Mouse (Mus musculus) regulatory T cell (primary cell): ENCODE data around the gene B3gntl1.

Source experiments
- in situ Hi-C: fragments of 300-600 bp; cut with MboI, MseI; formaldehyde crosslinking; loops from one replicate; pipeline ENCODE4 v1.15.1; 2025; ENCODE audit warnings: high pct_unique_total_duplicates

The B3gntl1 gene

DNA sequence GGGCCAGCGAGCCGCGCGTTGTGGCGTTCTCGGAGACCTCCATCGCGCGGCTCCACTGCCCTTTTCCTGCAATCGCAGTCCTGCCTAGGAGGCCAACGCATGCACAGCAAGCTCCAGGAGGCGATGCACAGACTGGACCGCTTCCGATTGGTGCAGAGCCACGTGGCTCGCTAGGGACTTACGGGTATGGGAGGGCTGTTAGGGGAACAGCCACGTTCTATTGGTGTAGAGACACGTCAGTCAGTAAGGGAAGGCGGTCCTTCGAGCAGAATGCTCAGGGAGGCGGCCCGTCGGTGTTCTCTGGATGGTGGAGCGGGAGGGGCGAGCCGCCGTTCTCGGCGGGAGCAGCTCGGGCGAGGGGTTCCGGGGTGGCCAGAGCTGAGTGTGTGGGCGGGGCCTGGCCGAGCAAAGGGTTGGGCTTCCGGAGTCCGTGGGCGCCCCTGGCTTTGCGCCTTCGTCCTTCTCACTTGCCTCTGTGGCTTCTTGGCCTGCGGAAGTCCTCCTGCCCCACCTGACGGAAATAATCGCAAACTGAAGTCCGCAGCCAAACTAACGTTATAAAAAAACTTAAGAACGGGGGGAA is at the start of gene B3gntl1:
TSS of gene B3gntl1 (minus strand) at position 164 of the 583 bp plus-strand sequence.
- in situ Hi-C loops, result no loop called here

DNA sequence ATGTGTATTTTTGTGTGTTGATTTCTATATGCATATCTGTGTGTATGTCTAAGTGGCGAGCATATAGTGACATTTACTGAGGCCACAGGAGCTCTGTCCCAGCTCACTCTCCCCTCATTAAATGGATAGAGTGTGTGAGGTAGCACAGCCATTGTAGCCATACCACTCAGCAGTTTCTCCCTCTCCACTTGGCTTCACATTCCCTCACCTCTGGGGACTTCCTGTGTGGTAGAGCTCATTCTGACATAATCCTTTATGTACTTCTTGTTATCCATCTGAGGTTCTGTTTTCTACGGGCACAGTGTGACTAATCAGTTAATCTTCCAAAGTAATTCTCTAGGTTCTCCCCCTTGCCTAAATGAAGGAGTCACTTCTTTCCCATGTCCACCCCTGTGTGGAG is 49.5 kb upstream of the B3gntl1 start:
- in situ Hi-C loops, result no loop called here

- in situ Hi-C loops, result no loop called here
Observed at GRCm38 (mm10) chr11:121720752-121721151, 47.8 kb upstream of the B3gntl1 start.

DNA sequence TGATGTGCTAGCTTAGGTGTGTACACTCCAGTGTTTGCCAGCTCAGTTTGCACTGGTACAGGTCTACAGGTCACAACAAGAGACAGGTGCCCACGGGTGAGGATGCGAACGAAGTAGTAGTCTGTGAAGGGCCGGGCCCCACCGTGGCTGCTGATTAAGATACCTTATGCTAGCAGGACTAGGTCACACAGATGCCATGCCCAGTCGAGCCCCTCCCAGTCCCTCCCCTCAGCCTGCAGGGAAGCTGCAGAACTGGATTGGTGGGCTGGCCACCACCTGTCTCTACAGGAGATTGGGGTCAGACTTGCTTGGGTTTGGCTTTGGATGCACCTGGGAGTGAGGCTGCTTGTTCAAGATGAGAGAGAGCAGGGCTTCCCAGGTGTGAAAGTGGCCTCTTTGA is 44.8 kb upstream of the B3gntl1 start:
- in situ Hi-C loops, result no loop called here

DNA sequence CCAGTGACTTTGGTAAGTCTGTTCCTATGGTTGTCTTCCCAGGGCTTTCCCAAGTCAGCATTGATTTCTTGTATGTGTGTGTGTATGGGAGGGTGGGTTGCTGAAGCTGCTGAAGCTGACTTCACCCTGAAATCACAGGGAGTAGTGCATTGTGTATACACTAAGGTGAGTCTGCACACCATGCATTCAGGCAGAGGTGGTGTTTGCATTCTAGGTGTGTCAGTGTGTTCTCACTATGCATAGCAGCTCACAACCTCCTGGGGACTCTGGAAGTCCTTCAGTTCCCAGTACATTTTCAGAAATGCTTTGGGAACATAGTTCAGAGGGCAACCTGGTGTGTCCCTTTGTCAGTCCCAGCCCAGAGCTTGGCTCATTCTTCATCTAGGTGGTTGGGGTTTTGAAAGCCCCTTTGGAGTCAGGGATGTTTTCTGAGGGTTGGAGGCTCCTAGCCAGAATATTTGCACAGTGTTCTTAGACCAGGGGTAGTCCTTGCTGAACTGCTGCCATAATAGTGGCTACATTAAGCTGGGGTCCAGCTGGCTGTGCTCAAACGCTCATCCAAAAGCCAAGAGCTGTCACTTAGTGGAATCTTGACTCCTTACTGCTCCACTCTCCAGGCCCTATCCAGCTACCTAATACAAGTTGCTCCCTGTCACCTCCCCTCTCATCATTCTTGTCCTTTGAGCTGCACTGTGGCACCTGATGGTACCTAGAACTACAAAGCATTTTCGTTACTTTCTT is 42.0 kb upstream of the B3gntl1 start:
- in situ Hi-C loops, result no loop called here

DNA sequence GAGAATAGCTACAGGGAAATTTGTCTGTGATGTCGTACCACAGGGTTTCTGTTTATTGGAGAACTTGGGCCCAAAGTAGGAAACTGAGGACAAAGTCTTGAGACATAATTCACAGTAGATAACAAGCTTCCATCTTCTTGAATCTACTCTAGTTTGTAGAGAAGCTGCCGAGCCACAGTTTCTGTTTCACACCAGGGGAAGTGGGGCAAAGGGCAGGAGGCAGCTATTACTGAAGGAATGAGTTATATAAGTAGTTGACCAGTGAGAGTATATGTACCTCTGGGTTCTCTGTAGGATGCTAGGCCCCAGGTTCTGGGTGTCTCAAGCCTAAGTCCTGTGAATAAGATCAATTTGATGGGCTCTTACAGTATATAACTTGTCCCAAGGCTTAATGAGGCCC is 40.6 kb upstream of the B3gntl1 start:
- in situ Hi-C loops, result no loop called here

DNA sequence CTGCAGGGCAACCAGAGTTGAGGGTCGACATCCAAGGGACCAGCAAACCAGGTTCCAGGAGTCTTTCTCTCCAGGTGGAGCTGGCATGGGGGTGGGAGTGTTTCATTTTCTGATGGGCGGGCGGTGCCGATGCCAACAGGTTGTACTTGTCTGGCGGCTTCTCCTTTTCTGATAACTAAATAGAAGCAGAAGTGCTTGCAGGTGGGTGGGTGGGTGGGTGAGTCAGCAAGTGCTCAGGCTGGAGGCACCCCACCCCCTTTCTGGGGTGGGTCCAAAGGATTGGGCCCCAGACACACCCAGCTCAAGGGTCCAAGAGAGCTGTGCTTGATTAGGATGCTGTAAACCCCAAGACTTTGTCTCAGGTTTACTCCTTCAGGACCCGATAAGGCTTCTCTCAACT is 40.0 kb upstream of the B3gntl1 start:
- in situ Hi-C loops, result no loop called here

DNA sequence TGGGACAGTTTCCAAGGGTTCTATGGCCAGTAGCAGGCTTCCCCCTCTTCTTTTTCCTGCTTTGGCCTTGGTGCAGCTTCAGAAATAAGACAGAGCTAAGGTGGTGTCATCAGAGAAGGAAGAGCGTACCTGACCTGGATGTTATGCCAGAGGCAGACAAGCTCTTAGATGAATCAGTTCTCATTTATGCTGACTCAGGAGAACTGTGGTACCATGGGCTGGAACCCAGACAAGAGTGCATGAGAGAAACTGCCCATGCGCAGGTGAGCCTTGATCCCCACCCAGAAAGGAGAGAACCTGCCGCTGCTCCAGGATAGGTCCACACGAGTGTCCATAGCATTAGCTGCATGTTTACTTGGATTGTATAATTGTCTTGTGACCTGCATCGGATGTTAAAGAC is 37.3 kb upstream of the B3gntl1 start:
- in situ Hi-C loops, result no loop called here

- in situ Hi-C loops, result loop anchor here (10.0 kb wide), 1 partner anchor 1644 kb away; no protein-coding TSS in a partner anchor
Observed at GRCm38 (mm10) chr11:121709278-121709677, 36.3 kb upstream of the B3gntl1 start.

GRCm38 (mm10) chr11:121706521-121707005 is 33.6 kb upstream of the B3gntl1 start:
- in situ Hi-C loops, result loop anchor here (10.0 kb wide), 1 partner anchor 1642 kb away; no protein-coding TSS in a partner anchor

DNA sequence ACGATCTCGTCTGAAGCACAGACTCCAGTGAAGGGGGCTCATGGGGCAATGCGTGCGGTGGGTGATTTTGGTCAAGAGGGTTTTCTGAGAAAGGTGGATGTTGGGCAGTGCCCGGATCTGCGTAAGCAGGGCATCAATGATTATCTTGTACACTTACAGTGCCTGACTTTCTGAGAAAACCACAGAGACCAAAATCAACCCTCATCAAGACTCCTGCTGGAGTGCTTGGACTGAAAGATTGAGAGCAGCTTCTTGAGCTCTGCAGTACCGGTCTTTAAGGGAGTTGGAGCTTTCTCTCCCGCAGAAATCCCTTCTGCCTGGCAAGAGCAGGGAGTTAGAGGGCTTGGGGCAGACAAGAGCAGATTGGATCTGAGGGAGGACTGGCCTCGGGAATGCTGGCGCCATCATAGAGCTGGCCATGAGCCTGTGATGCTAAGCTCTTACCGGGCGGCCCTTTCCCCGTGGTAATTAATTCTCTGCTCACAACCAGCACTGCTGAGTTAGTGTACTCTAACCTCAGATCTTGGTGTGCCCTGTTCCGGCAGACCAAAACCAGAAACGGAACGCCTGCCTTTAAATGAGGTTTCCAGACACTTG is 30.8 kb upstream of the B3gntl1 start:
- in situ Hi-C loops, result loop anchor here (10.0 kb wide), 1 partner anchor 1639 kb away; no protein-coding TSS in a partner anchor

DNA sequence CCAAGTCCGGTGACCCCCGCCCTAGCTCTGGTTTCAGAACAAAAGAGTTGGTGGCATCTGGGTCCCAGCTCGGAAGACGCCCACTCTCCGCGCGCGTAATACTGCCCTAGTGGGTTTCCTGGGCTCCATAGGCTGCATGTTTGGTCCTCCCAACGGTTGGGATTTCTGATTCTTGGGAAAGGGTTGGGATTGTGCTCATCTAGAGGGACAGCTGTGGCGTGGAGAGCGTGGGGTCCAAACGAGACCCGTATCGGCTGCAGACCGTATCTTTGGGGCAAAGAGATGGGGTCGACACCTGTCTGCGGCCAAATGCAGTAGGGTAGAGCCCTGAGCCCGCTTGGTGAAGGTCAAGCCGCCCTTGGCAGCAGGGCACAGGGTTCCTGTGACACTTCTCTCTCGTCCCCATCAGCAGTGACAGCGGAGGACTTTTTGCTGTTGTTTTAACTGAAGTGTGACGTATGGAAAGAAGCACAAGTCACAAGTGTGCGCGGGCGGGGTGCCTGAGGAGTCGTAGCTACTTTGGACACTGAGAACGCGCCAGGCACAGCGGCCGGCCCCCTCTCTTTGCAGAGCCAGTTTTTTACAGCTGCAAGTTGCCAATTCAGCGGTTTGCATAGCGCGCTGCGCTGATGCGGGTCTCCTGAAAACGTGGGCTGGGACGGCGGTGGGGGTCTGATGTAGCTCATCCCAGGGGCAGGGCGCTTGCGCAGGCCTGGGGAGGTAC is 30.1 kb upstream of the B3gntl1 start:
- in situ Hi-C loops, result loop anchor here (10.0 kb wide), 1 partner anchor 1638 kb away; no protein-coding TSS in a partner anchor

DNA sequence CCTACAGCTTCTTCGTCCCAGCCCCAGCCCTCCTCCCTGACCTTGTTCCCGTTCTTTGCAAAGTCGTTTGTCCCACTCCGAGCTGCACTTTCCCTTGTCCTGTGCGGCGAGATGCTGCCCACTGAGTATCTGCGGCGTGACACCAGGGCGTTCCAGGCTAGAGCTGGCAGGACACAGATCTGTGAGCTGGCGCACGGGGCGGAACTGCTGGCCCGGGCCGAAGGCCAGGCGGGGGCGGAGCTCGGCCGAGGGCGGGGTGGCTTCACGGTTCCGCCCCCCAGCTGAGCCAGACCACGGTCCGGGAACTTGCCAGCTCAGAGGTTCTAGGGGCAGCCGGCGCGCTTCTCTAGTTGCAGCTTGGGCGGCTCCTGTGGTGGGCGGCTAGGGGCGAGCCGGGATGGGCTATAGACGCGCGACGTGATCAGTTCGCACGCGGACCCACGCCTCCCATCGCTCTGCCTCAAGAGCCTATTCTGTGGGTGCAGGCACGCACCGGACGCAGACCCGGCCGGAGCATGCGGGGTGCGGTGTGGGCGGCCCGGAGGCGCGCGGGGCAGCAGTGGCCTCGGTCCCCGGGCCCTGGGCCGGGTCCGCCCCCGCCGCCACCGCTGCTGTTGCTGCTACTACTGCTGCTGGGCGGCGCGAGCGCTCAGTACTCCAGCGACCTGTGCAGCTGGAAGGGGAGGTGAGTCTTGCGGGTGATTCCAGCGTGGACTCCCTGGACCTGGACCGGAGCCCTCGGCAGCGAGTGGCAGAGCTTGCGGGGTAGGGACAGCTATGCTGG is 29.4 kb upstream of the B3gntl1 start:
- in situ Hi-C loops, result loop anchor here (10.0 kb wide), 1 partner anchor 1638 kb away; no protein-coding TSS in a partner anchor

DNA sequence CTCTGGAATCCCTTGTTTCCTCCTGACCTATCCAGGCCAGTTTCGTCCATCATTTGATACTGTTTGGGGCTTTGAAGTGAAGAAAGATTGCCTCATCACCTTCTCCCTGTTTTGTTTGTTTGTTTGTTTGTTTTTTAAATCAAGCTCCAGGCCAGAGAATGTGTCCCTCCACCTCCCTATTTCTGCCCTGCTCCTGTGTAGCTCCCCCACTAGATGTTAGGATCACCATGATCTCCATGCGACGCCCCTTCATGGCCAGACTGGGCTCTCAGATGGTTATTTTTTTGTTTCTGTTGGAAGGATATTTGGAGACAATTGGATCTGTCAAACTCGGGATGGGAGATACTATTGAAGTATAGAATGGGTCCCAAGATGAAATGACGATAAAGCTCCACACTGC is 28.3 kb upstream of the B3gntl1 start, which contains the start of gene Metrnl:
TSS of gene Metrnl (plus strand) at position 301 of the 400 bp plus-strand sequence.
- in situ Hi-C loops, result loop anchor here (10.0 kb wide), 1 partner anchor 1636 kb away; no protein-coding TSS in a partner anchor

GRCm38 (mm10) chr11:121698381-121698955 is 25.5 kb upstream of the B3gntl1 start:
- in situ Hi-C loops, result no loop called here

GRCm38 (mm10) chr11:121697271-121697670 is 24.3 kb upstream of the B3gntl1 start:
- in situ Hi-C loops, result no loop called here

DNA sequence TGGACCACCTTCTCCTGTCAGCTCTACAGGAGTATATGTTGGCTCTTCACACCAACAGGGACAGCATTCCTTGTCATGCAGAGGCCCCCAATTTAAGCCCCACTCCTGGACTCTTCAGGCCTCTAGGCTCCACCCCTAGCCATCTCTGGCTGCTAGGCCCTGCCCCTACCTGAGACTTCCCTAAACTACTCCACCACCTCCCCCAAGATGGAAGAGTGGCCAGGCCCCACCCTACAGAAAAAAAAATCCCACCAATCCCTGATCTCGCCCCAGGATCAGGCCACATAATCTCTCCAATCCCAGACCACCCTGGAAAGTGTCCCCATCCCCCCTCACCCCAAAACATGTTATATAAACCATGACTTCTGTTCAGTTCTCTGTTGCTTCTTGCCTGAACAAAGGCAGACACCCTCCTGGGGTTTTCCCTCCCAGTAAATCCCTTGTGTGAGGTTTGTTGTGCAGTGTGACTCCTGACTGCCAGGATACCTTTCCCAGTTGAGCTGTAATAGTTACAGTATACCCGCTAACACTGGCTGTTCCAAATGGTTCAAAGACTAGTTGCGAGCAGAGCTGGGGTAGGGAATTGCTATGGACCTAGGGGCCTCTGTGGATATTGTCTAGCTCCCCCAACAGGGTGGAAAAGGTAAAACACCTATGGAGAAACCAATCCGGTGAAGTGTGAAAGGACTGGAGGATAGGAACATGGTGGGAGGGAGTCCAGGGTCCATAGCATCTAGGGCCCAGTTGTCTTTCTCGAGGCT is 22.5 kb upstream of the B3gntl1 start:
- in situ Hi-C loops, result no loop called here

GRCm38 (mm10) chr11:121688024-121688423 is 15.1 kb upstream of the B3gntl1 start:
- in situ Hi-C loops, result no loop called here

GRCm38 (mm10) chr11:121686674-121687073 is 13.7 kb upstream of the B3gntl1 start:
- in situ Hi-C loops, result no loop called here

DNA sequence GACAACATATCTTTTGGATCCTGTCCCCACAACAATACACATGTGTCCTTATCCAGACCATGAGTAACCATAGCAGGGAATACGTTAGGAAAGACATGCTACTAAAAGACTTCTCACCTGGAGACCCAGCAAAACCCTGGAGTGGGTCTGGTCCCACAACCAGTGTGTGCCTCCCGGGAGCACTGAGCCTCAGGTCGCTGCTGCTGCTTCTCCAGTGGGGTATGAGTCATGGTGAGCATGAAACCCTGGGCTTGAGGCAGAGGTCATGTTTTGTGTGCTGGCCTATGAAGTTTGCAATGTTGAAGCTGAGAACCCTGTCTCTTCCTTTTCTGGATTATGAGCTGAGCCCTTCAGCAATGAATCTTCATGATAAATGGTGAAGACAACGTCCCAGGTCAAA is 13.1 kb upstream of the B3gntl1 start:
- in situ Hi-C loops, result no loop called here
